Mouse (Mus musculus): ENCODE measurements around the gene Parvg.

GRCm38 (mm10) chr15:84303264-84303663, 20.6 kb upstream of the Parvg start:
- no peak for TF ChIP-seq CTCF (IDR thresholded peaks at IDR 0.05; ENCODE audit: control insufficient read depth, insufficient read depth, insufficient replicate concordance, low read depth, low read length)
- TF ChIP-seq POLR2A (IDR thresholded peaks at IDR 0.05; ENCODE audit: control insufficient read depth, low read depth, low read length) = no peak

Measured in testis, adult 2 months (tissue).